Mouse (Mus musculus) limb, embryonic 10.5 days (tissue): ENCODE measurements around the gene Crlf2. TPM values are rescaled to one million over a fixed set of nuclear protein-coding genes. Genes with fewer than 3 reads are reported as not detected.

Source experiments
- DNase-seq: peaks from one replicate; pipeline ENCODE4 v3.0.0-alpha.2; 2017; ENCODE audit warnings: low spot score
- H3K27ac ChIP-seq: fragments of 300-500 bp; sonication (generic); 2 replicates; pipeline ENCODE4 v1.5.1; 2016; ENCODE audit warnings: mild to moderate bottlenecking
- H3K27me3 ChIP-seq: fragments of 300-500 bp; sonication (generic); 2 replicates; pipeline ENCODE4 v1.6.1; 2016; ENCODE audit warnings: low read depth, mild to moderate bottlenecking; ENCODE audit not compliant: poor library complexity, severe bottlenecking
- H3K36me3 ChIP-seq: fragments of 300-500 bp; sonication (generic); 2 replicates; pipeline ENCODE4 v1.6.1; 2016; ENCODE audit warnings: mild to moderate bottlenecking, moderate library complexity
- H3K4me1 ChIP-seq: fragments of 300-500 bp; sonication (generic); 2 replicates; pipeline ENCODE4 v1.6.1; 2016
- H3K4me3 ChIP-seq: fragments of 300-500 bp; sonication (generic); 2 replicates; pipeline ENCODE4 v1.5.1; 2016; ENCODE audit warnings: mild to moderate bottlenecking, moderate library complexity
- H3K9me3 ChIP-seq: fragments of 300-500 bp; sonication (generic); replicated peaks from 2 replicates; pipeline ENCODE4 v1.6.1; 2016; ENCODE audit warnings: mild to moderate bottlenecking
- WGBS: fragments of 180-500 bp; shearing (Covaris S2); methylation state at CpG from one replicate; pipeline ENCODE4 v1.1.7; 2016; 5-methylcytosine and 5-hydroxymethylcytosine counted together
- polyA plus RNA-seq: library from polyadenylated mRNA; unstranded; fragments of >200 nt; fragmentation: Nextera tagmentation; extraction: Ambion mirVana; gene quantifications from 2 replicates; pipeline ENCODE4 v1.2.1, GENCODE M21; 2016

The Crlf2 gene
- polyA plus RNA-seq, 1 experiment from 2014 or later, result 8.1 TPM

GRCm38 (mm10) chr5:109554091-109555050, 4.4 kb downstream of the Crlf2 start:
- peaks cover 53% of the 10 kb centered on the region for H3K9me3 ChIP-seq
- DNase-seq, result no peak
- no peaks in the 10 kb centered on the region for H3K4me1 ChIP-seq
- H3K36me3 ChIP-seq, result peaks cover 57% of the 10 kb centered on the region
- no peak overlapping the region for H3K4me3 ChIP-seq
- no peak overlapping the region for H3K27ac ChIP-seq
- 84% methylated on average over 30 of the region's 30 CpGs for WGBS
- H3K27me3 ChIP-seq, result no peaks in the 10 kb centered on the region

GRCm38 (mm10) chr5:109553160-109553930, 5.4 kb downstream of the Crlf2 start:
- Histone ChIP-seq H3K9me3 (peaks cover 53% of the 10 kb centered on the region), H3K27ac (no peak overlapping the region), H3K4me1 (no peaks in the 10 kb centered on the region), H3K27me3 (no peaks in the 10 kb centered on the region), H3K36me3 (peaks cover 57% of the 10 kb centered on the region), H3K4me3 (no peak overlapping the region)
- no peak for DNase-seq
- 69% methylated on average over 18 of the region's 18 CpGs for WGBS

GRCm38 (mm10) chr5:109552541-109552940, 6.3 kb downstream of the Crlf2 start:
- DNase-seq, result no peak
- peaks cover 57% of the 10 kb centered on the region for H3K36me3 ChIP-seq
- H3K9me3 ChIP-seq, result peaks cover 53% of the 10 kb centered on the region
- H3K27ac ChIP-seq, result no peak overlapping the region
- H3K4me3 ChIP-seq, result no peak overlapping the region
- H3K27me3 ChIP-seq, result no peaks in the 10 kb centered on the region
- WGBS, result 85% methylated on average over 14 of the region's 15 CpGs
- no peaks in the 10 kb centered on the region for H3K4me1 ChIP-seq

- no peak overlapping the region for H3K4me3 ChIP-seq
- no peak for DNase-seq
- H3K27me3 ChIP-seq, result no peaks in the 10 kb centered on the region
- H3K36me3 ChIP-seq, result peaks cover 57% of the 10 kb centered on the region
- H3K4me1 ChIP-seq, result no peaks in the 10 kb centered on the region
- no peak overlapping the region for H3K27ac ChIP-seq
- H3K9me3 ChIP-seq, result peaks cover 53% of the 10 kb centered on the region
- WGBS, result 87% methylated on average over 12 of the region's 13 CpGs
Observed at GRCm38 (mm10) chr5:109552116-109552515, 6.7 kb downstream of the Crlf2 start.

GRCm38 (mm10) chr5:109551041-109551765, 7.6 kb downstream of the Crlf2 start:
- peaks cover 48% of the 10 kb centered on the region for H3K9me3 ChIP-seq
- no peak overlapping the region for H3K4me3 ChIP-seq
- no peak overlapping the region for H3K27ac ChIP-seq
- H3K36me3 ChIP-seq, result peaks cover 54% of the 10 kb centered on the region
- no peaks in the 10 kb centered on the region for H3K27me3 ChIP-seq
- DNase-seq, result no peak
- H3K4me1 ChIP-seq, result no peaks in the 10 kb centered on the region
- WGBS, result 90% methylated on average over 25 of the region's 25 CpGs

GRCm38 (mm10) chr5:109550225-109550935, 8.4 kb downstream of the Crlf2 start:
- Histone ChIP-seq H3K9me3 (peaks cover 39% of the 10 kb centered on the region), H3K36me3 (peaks cover 46% of the 10 kb centered on the region), H3K27ac (no peak overlapping the region), H3K4me1 (no peaks in the 10 kb centered on the region), H3K27me3 (no peaks in the 10 kb centered on the region), H3K4me3 (no peak overlapping the region)
- 89% methylated on average over 32 of the region's 36 CpGs for WGBS
- no peak for DNase-seq

GRCm38 (mm10) chr5:109548712-109549111, 10.1 kb downstream of the Crlf2 start:
- Histone ChIP-seq H3K4me3 (no peak overlapping the region), H3K9me3 (peaks cover 27% of the 10 kb centered on the region; the same call in 1 of the 2 replicates), H3K36me3 (peaks cover 29% of the 10 kb centered on the region; the same call in 1 of the 2 replicates), H3K4me1 (no peaks in the 10 kb centered on the region), H3K27ac (no peak overlapping the region), H3K27me3 (no peaks in the 10 kb centered on the region)
- DNase-seq, result no peak
- WGBS, result 68% methylated on average over 9 of the region's 9 CpGs

GRCm38 (mm10) chr5:109547112-109547511, 11.7 kb downstream of the Crlf2 start:
- WGBS, result 62% methylated on average over 2 of the region's 2 CpGs
- Histone ChIP-seq H3K27me3 (no peaks in the 10 kb centered on the region), H3K27ac (no peak overlapping the region), H3K9me3 (peaks cover 17% of the 10 kb centered on the region; the same call in 1 of the 2 replicates), H3K36me3 (peaks cover 17% of the 10 kb centered on the region; the same call in 1 of the 2 replicates), H3K4me1 (no peaks in the 10 kb centered on the region), H3K4me3 (no peak overlapping the region)
- no peak for DNase-seq

GRCm38 (mm10) chr5:109509679-109510078, 49.1 kb downstream of the Crlf2 start:
- Histone ChIP-seq H3K27ac (no peak overlapping the region), H3K36me3 (no peaks in the 10 kb centered on the region), H3K27me3 (no peaks in the 10 kb centered on the region), H3K9me3 (no peaks in the 10 kb centered on the region), H3K4me3 (no peak overlapping the region), H3K4me1 (no peaks in the 10 kb centered on the region)
- DNase-seq, result no peak

GRCm38 (mm10) chr5:109506729-109507128, 52.1 kb downstream of the Crlf2 start:
- Histone ChIP-seq H3K9me3 (no peaks in the 10 kb centered on the region), H3K4me1 (no peaks in the 10 kb centered on the region), H3K4me3 (no peak overlapping the region), H3K27me3 (no peaks in the 10 kb centered on the region), H3K27ac (no peak overlapping the region), H3K36me3 (no peaks in the 10 kb centered on the region)
- 6% methylated on average over 1 of the region's 1 CpGs for WGBS
- DNase-seq, result no peak
